Mouse (Mus musculus) gastrocnemius, postnatal 25 days (tissue): ENCODE data around the gene Gpbar1. TPM values are rescaled to one million over a fixed set of nuclear protein-coding genes. Genes with fewer than 3 reads are reported as not detected.
"Not testable (repeated sequence)": the region's sequence is repeated elsewhere in the genome, so short reads cannot be mapped to it uniquely, and the experiment has no call there.

Source experiments
- DNase-seq: peaks from one replicate; pipeline ENCODE4 v3.0.0; 2022
- total RNA-seq, 2 experiments: library from RNA; stranded (reverse); gene quantifications; 1 replicate in 1 of 2; 2 replicates in 1 of 2; pipeline ENCODE4 v1.2.3; 2021

Gpbar1 gene
- total RNA-seq, 2 experiments from 2014 or later, result not detected

DNA sequence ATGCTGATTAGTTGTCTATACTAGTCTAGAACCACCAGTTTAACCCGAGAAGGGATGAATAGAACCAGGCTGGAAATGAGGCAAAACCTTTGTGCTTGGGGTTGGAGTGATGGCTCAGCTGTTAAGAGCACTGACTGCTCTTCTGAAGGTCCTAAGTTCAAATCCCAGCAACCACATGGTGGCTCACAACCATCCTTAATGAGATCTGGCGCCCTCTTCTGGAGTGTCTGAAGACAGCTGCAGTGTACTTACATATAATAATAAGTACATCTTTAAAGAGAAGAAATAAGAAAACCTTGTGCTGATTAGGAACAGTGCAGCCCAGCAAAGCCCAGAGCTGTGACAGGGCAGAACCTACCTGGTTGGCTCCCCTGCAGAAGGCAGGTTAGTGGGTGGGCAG, 48.6 kb downstream of the Gpbar1 start:
- DNase-seq, result not testable (repeated sequence)

Other genes starting within 250 kb of the Gpbar1 start
- 100 to 1,000 TPM; 205 to 234 TPM for gene Tns1, start 154.1 kb upstream of the Gpbar1 start, total RNA-seq
- under 1 TPM in 1 of 2 experiments, not detected in 1; 0.16 TPM for gene Rufy4, start 153.0 kb upstream of the Gpbar1 start, total RNA-seq
- gene Cxcr2, start 124.6 kb upstream of the Gpbar1 start, total RNA-seq, result not detected
- not detected for gene Cxcr1, start 83.9 kb upstream of the Gpbar1 start, total RNA-seq
- 10 to 100 TPM; 62.7 to 70.6 TPM for gene Arpc2, start 42.5 kb upstream of the Gpbar1 start, total RNA-seq
- gene Aamp, start 6.2 kb downstream of the Gpbar1 start, total RNA-seq, result 10 to 100 TPM; 63.6 to 65.8 TPM
- 10 to 100 TPM; 56.7 to 58.0 TPM for gene Pnkd, start 6.4 kb downstream of the Gpbar1 start, total RNA-seq
- 10 to 100 TPM; 28.5 to 36.6 TPM for gene Tmbim1, start 27.1 kb downstream of the Gpbar1 start, total RNA-seq
- gene Catip, start 83.6 kb downstream of the Gpbar1 start, total RNA-seq, result not detected
- 1 to 10 TPM; 2.9 to 3.2 TPM for gene Slc11a1, start 96.6 kb downstream of the Gpbar1 start, total RNA-seq
- 10 to 100 TPM; 82.7 to 82.9 TPM for gene Ctdsp1, start 113.0 kb downstream of the Gpbar1 start, total RNA-seq
- gene Vil1, start 130.8 kb downstream of the Gpbar1 start, total RNA-seq, result under 1 TPM in 1 of 2 experiments, not detected in 1; 0.13 TPM
- gene Cnot9, start 227.5 kb downstream of the Gpbar1 start, total RNA-seq, result 10 to 100 TPM; 12.3 to 12.5 TPM